Mouse (Mus musculus): ENCODE measurements around the gene Arhgef40.

Arhgef40 gene

DNA sequence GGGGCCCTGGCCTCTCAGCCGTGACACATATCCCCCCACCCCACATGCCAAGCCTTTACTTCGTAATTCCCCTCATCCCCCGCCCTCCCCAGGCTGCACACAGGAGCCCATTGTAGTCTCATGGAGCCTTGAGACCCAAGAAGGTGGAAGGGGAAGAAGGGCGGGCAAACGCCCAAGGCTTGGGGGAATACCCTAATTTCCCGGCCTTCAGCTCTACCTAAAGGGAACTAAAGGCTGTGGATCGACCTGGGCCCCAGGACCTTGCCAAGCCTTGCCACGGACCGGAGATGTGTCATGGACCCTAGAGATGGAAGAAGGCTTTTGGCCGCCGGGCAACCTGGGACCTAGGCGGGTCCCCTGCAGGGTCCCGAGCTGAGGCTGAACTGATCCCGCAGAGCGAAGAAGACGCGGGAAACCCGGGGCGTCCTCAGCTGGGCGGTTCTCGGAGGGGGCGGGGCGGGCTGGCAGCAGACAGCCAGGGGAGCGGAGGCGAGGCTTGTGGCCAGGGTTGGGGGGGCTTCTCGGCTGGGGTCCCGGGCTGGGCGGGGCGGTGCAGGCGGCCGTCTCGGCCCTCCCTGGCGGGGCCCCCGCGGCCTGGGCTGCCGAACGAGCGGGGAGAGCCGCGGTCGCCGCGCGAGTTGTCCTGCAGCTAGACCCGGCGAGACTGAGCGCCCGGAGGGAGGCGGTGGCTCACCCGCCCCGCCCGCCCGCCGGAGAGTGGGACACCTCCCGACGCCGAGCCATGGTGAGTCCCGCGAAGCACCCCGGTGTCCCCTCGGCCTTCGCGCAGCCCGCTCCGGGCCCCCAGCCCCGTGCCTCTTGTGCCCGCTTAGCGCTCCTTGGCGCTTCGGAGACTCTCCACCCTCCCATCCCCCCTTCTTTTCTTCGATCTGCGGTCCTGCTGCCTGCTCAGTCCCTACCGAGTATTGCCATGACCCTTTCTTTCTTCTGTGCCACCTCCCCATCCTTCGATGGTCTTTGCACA, at the start of gene Arhgef40:
TSS of gene Arhgef40 (plus strand) at position 473 of the 985 bp plus-strand sequence.
- peak in 1 of 2 experiments; percentile 59 for DNase-seq (ENCODE audit: low spot score in 2 of 2)

DNA sequence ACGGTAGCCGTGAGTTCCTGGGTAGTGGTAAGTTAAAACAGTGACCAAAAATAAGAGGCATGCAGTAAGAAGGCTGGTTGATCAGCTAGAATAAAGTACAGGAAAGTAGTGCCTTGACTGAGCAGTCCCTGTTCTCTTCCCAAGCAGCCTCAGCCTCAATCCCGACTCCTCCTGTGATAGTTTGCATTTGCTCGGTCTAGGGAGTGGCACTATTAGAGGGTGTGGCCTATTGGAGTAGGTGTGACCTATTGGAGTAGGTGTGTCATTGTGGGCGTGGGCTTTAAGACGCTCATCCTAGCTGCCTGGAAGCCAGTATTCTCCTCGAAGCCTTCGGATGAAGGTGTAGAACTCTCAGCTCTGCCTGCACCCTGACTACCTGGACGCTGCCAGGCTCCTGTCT, 45.5 kb upstream of the Arhgef40 start:
- no peak for DNase-seq (ENCODE audit: low spot score in 2 of 2)

DNA sequence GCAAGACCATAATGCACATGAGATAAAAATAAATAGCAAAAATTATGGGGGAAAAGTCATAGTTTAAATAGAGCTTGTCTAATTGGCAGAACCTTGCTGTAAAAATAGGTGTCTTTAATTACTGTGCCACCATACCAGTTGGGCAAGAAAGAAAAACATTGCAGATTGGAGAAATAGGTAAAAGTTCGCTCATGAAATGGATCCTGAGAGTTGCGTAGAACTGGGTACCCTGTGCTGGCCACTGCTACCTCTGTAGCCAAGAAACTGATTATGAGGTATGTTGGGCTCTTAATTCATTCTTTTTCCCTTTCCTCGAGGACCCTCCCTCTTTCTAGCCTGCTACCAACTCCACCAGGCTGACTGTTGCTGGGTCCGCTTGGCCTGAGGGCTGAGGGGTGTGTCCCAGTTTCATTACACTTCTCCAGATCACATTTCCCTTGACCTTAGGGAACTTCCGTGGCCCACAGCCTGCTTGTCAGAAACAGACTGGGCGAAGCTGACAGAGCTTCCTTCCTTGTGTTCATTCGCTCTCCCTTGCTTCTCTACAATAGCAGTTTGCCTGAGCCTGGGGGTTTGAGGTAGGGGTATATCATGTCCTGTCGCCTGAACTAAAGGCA, 43.5 kb upstream of the Arhgef40 start:
- DNase-seq (ENCODE audit: low spot score in 2 of 2): no peak

DNA sequence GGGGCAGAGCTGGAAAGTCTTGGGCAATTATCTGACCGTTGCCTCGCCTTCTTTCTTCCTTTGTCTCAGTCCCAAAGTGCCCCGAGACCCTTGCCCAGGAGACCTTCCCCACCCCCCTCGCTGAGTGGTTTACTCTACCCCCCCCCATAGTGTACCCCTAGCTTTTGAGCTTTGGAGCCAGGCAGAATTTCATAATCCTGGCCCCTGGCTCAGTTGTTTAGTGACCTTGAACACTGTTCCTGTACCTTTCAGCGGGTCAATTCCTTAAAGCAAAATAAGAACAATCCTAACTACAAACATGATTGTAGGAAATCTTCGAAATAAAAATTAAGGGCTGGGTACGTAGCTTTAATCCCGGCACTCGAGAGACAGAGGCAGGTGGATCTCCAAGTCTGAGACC, 42.9 kb upstream of the Arhgef40 start:
- DNase-seq (ENCODE audit: low spot score in 2 of 2): no peak

DNA sequence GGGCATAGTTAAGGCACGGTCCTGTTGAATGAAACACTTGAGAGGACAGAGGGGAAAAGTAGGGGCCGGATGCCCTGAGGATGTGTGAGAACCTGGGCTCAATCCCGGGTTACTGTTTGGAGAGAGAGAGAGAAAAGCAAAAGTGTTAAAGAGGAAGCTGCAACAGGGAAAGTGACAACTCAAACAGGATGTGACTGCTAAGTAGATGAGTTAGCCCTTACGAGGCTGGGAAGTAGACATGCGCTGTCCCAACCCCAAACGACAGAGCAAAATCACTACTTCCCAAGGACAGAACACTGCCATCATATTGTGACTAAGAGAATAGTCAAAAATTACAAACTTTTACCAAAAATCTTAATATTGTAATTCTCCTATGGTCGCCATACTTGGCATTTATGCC, 42.3 kb upstream of the Arhgef40 start:
- DNase-seq (ENCODE audit: low spot score in 2 of 2): no peak

DNA sequence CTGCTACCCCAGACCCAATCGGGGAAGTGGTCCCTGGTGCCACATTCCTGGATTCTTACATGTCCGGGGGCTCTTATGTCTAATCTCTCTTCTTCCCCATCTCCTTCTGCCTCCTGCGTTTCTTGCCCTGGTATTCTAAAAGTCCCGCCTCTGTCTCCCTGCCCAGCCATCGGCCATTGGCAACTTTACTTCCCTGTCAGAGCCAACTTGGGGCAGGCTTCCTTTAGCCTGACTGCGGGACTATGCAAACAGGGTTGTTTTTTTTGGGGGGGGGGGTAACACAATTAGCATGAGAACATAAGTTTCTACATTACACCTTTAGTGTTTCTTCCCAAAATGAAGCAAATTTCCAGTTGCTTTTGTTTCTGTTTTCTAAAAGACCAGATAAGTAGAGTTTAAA, 41.2 kb upstream of the Arhgef40 start:
- no peak for DNase-seq (ENCODE audit: low spot score in 2 of 2)

DNA sequence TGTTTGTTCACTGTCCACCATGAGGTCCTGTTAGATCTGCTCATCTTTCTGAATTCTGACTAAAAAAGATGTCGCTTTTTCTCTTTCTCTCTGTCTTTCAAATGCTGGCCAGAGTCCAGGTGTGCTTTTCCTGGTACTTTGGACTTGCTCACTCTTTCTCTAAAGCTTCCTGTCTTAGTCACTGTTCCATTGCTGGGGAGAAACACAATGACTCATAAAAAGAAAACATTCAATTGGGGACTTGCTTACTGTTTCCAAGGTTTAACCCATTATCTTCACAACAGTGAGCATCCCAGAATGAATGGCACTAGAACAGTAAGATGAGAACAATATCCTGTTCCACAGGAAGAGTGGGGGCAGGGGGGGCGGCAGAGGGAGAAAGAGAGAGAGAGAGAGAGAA, 24.2 kb upstream of the Arhgef40 start:
- no peak for DNase-seq (ENCODE audit: low spot score in 2 of 2)

DNA sequence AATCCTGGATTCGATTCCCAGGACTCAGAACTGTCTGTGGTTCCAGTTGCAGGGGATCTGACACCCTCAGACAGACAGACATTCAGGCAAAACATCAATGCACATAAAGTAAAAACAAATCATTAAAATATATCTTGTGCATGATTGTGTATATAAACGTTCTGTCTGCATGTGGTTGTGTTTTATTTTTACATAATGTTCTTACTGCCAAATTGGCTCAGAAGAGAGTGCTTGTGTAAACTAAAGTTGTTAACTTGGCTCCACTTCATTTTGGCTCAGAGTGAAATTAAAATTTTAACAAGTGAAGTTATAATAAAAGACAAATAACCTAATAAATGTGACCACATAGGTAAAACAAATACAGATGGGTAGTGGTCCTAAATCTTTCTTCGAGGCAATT, 17.1 kb upstream of the Arhgef40 start:
- DNase-seq (ENCODE audit: low spot score in 2 of 2): no peak

DNA sequence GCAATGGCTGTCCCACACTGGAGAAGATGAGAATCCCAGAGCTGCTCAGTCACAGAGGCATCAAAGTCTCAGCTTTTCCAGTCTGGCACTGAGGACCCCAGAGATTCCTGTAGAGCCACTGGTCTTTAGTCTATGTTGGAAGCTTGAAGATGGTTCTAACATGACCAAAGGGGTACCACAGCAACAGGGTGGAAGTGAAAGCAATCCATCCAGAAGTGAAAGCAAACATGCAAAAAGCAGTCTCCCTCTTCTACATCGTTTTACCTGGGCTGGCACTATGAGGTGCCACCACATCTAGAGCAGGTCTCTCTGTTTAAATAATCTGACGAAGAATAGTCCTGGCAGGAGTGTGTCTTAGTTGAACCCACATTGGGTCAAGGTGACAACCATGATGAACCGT, 5.3 kb upstream of the Arhgef40 start:
- no peak for DNase-seq (ENCODE audit: low spot score in 2 of 2)

DNA sequence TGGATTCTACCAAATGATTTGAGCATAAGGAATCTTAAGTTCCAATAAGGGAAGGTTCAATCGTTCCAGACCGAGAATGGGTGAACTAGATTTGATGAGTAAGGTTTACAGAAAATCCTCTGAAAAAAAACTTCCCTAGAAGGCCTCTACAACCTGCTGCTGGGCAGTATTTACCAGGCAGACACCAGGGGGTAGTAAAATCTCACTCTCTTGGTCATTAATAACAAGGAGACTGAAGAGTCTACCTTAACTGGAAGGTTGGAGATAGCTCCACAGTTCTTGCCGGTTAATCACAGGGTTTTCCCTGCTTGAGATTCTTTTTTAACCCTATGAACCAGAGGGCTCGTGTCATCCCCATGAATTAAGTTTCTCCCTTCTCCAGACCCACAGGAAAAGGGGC, 1.3 kb upstream of the Arhgef40 start:
- no peak for DNase-seq (ENCODE audit: low spot score in 2 of 2)

DNA sequence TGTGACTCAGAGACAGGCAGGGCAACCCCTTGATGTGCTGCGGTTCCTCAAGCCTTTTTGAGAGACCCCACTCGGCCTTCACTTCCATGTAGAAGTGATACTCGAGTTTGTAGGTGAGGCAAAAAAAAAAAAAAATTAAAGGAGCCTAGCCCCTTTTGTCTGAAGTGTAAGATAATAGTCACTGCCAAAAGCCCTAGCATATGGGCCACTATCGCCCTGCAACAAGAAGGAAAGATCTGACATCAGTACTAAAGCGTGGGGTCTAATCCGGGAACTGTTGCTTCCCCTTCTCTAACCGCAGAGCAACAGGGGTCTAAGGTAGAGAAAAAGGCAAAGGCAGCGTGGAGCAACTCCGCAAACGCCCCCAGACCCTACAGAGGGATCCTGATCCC, 668 bp upstream of the Arhgef40 start:
- no peak for DNase-seq (ENCODE audit: low spot score in 2 of 2)

DNA sequence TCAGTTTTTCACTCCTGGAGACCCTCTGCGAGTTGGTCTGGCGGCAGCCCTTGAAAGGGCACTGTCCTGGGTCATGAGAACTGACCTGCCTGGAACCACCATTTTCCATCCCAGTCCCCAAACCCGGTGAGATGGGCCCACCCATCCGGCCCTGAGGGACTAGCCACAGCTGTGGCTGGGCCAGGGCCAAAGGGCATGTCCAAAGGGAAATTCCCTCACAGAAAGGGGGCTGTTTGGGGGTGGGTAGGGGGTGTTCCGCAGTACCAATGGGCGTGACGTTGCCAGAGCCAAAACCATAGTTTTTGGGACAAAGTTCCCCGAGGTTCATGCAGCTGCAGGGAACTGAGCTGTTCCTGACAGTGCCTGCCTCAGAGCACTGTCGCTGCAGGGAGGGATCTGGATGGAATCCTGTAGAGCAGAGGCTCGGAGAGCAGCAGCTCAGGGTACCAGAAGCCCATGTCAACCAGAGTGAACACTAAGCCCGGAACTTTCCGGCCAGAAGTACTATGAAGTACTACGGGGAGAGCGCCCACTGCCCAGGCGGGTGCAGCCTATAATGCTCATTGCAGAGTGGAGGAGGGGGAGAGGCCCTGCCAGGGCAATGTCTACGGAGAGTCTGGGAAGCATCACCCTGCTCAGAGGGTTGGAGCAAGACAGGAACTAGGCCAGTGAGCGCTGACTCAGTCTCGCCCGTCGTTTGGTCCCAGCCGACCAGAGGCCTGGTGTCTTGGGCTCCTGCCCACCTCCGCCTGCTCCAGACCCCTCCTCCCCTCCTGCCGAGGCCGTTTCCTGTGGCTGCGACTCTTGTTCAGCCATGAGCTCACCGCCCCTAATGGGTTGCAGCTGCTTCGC, 1.0 kb downstream of the Arhgef40 start:
- DNase-seq (ENCODE audit: low spot score in 2 of 2): peak; percentile 61 to 76

DNA sequence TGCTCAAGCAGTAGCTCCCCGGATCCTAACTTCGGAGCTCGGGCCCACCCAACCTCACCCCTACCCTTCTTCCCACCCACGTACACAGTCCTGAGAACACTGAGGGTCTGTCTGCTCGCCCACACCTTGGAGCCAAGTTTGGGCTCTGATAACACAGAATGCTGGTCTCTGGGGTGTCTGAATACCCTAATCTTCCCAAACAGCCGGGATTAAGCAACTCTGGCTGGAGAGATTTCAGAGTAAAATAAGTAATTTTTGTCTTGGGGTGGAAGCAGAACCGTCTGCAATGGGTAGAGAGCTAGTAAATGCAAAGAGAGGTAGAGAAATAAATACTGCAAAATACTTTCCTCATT, 1.6 kb downstream of the Arhgef40 start:
- DNase-seq (ENCODE audit: low spot score in 2 of 2): no peak

DNA sequence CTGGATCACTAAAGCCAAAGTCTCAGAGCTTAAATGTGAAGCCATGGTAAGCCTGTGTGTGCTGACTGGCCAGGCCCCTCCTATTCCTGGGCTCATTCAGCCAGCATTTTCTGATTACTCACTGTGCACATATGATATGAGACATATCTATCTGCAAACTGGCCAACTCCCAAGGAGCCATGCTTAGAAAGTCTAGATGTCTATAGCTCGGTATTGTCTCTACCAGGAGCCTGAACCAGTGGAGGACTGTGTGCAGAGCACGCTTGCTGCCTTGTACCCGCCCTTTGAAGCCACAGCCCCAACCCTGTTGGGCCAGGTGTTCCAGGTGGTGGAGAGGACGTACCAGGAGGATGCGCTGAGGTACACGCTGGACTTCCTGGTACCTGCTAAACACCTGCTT, 2.7 kb downstream of the Arhgef40 start:
- no peak for DNase-seq (ENCODE audit: low spot score in 2 of 2)

DNA sequence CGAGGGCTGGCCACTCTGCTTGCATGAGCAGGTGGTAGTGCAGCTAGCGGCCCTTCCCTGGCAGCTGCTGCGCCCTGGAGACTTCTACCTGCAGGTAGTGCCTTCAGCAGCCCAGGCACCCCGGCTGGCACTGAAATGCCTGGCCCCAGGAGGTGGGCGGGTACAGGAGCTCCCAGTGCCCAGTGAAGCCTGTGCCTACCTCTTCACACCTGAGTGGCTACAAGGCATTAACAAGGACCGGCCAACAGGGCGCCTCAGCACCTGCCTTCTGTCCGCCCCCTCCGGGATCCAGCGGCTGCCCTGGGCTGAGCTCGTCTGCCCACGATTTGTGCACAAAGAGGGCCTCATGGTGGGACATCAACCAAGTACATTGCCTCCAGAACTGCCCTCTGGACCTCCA, 4.2 kb downstream of the Arhgef40 start:
- DNase-seq (ENCODE audit: low spot score in 2 of 2): no peak

DNA sequence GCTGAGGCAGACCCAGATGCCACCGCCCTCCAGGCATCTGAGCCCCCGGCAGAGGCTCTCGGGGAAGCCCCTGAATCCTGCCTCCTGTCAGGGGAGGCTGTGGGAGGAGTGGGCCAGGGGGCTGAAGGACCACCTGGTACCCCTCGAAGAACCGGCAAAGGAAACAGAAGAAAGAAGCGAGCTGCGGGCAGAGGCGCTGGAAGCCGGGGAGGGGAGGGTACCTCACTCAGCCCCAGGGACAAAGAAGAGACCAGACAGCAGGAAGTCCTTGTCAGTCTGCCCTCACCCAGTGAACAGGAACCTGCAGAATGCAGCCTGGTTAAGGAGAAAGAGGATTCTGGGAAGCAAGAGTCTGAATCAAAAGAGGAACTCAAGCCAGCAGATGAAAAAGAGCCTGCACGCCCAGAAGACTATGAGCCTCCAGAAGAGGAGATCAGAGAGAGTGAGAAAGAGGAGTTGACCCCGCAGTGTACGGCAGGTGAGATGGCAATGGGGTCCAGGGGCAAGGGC, 5.0 kb downstream of the Arhgef40 start:
- no peak for DNase-seq (ENCODE audit: low spot score in 2 of 2)

DNA sequence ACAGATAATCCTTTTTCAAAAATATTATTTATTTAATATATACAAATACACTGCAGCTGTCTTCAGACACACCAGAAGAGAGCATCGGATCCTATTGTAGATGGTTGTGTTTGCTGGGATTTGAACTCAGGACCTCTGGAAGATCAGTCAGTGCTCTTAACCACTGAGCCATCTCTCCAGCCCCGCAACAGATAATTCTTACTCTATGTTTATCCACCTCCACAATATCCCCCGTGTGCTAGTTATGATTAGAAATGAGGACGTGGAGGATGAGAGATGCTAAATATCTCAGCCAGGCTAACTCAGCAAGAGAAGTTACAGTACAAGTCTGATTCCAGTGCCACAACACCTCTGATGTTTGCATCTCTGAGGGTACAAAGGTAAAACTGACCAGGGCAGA, 9.9 kb downstream of the Arhgef40 start:
- no peak for DNase-seq (ENCODE audit: low spot score in 2 of 2)

DNA sequence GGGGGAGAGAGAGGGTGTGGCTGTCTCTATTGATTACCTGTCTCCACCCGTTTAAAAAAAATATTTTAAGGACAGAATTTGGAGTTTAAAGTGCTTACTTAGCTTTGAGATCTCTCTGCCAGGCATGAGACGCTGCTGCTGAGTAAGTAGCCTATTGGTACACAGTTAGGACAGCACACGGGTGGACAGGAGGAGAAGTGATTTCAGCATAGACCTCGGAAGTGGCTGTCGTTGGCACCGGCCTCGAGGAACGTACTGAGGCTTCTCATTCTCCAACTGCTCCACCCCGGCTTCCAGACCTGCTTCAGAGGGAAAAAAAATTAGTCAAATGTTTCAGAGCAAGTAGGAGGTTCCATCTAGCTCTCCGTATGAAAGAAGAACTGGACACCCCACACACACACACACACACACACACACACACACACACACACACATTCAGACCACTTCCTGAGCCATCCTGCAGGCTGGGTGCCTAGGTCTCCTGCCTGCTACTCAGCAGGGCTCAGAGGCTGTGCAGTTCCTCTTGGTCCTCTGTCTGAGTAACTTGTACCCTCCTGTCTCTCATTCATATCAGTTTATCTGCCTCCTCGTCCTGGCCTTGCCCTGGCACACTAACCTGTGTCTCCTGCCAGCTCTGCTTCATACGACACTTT, 10.8 kb downstream of the Arhgef40 start:
- DNase-seq (ENCODE audit: low spot score in 2 of 2): no peak

DNA sequence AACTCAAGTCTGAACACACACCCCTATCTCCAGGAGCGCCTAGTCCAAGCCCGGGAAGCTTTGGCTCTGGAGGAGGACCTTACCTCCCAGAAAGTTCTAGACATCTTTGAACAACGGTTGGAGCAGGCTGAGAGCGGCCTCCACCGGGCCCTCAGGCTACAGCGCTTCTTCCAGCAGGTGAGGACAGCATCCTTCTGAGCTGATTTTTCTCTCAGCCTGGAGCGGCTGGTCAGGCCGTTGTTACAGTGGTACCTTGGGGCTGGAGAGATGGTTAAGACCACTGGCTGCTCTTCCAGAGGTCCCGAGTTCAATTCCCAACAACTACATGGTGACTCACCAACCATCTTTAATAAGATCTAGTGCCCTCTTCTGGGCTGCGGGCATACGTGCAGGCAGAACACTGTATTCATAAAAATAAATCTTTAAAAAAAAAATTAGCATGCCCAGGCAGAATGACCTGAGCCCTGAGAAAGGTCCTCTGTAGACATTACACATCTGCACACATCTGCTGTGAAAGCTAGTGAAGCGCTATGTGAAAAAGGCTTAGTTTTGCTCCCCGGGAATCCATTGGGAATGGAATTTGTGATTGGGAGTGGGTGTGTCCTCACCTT, 11.8 kb downstream of the Arhgef40 start:
- DNase-seq (ENCODE audit: low spot score in 2 of 2): no peak

DNA sequence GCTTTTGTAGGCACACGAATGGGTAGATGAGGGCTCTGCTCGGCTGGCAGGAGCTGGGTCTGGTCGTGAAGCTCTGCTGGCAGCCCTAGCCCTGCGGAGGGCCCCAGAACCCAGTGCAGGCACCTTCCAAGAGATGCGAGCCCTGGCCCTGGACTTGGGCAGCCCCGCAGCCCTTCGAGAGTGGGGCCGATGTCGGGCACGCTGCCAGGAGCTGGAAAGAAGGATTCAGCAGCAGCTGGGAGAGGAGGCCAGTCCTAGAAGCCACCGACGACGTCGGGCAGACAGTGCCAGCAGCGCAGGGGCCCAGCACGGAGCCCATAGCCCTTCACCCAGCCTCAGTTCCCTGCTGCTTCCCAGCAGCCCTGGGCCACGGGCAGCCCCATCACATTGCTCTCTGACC, 12.3 kb downstream of the Arhgef40 start:
- DNase-seq (ENCODE audit: low spot score in 2 of 2): no peak

DNA sequence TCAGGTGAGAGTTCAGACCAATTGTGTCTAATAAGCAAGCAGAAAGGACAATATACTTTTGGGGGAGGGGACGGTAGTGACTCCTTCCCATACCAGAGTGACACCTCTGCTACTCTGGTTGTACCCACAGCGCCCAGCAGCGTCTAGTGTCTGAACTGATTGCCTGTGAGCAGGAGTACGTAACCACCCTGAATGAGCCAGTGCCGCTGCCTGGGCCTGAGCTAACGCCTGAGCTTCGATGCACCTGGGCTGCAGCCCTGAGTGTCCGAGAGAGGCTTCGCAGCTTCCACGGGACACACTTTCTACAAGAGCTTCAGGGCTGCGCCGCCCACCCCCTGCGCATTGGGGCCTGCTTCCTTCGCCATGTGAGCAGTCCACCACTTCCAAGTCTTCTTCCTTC, 13.0 kb downstream of the Arhgef40 start:
- DNase-seq (ENCODE audit: low spot score in 2 of 2): no peak
